Mouse (Mus musculus): ENCODE data around the gene Ism1. TPM values are rescaled to one million over a fixed set of nuclear protein-coding genes. Genes with fewer than 3 reads are reported as not detected.

The Ism1 gene
- total and polyA plus RNA-seq, 3 experiments: not detected

GRCm38 (mm10) chr2:139728060-139728459 lies 50.1 kb downstream of the Ism1 start:
- dilution Hi-C loops (cut with MboI; ENCODE audit: extremely low pct_ligation_motif_present, extremely low pct_unique_long_range_greater_than_20kb, low sequenced_read_pairs): no loop called here

GRCm38 (mm10) chr2:139729377-139729776 lies 51.4 kb downstream of the Ism1 start:
- Histone ChIP-seq H3K27ac (ENCODE audit: insufficient read depth, low read depth) (no peak overlapping the region), H3K4me2 (ENCODE audit: insufficient read depth, low read depth, poor library complexity, severe bottlenecking) (peak overlapping the region; percentile 25), H3K79me2 (replicated peaks; ENCODE audit: control insufficient read depth, extremely low read depth, insufficient read depth, poor library complexity, severe bottlenecking) (no peaks in the 10 kb centered on the region), H3K36me3 (replicated peaks in 1 of 2; ENCODE audit: control insufficient read depth in 1 of 2, insufficient read depth in 1 of 2, low read length in 1 of 2) (no peaks in the 10 kb centered on the region), H3K4me3 (replicated peaks in 1 of 3; ENCODE audit: low read depth in 2 of 3, low read length in 2 of 3, poor library complexity in 1 of 3) (no peak overlapping the region), H3K9ac (ENCODE audit: insufficient read depth, low read depth) (no peak overlapping the region), H3K9me3 (replicated peaks; ENCODE audit: low read length) (peaks cover 2% of the 10 kb centered on the region), H3K27me3 (replicated peaks) (no peaks in the 10 kb centered on the region), H3K4me1 (ENCODE audit: control insufficient read depth in 1 of 2, insufficient read depth in 2 of 2) (peaks cover 0 to 6% of the 10 kb centered on the region in 2 experiments; a peak in 2 of 4 replicates)
- DNase-seq (ENCODE audit: extremely low read depth): no peak
- in situ Hi-C loops (cut with MboI; ENCODE audit: low pct_ligation_motif_present, low pct_unique_long_range_greater_than_20kb, low sequenced_read_pairs) (loop anchor here (10.0 kb wide), 1 partner anchor 135 kb away; no protein-coding TSS in a partner anchor), dilution Hi-C loops (cut with MboI; ENCODE audit: extremely low pct_ligation_motif_present, extremely low pct_unique_long_range_greater_than_20kb, low sequenced_read_pairs) (no loop called here)
- TF ChIP-seq MXI1 (IDR thresholded peaks at IDR 0.05; ENCODE audit: low read depth, low read length): no peak
- TF ChIP-seq MAFK (IDR thresholded peaks at IDR 0.05; ENCODE audit: insufficient replicate concordance, low read length): no peak
- no peak for TF ChIP-seq EP300 (IDR thresholded peaks at IDR 0.05; ENCODE audit: low read length)
- TF ChIP-seq RAD21 (IDR thresholded peaks at IDR 0.05; ENCODE audit: low read depth, low read length): no peak
- no peak for TF ChIP-seq ELF1 (IDR thresholded peaks at IDR 0.05; ENCODE audit: low read depth, low read length)
- TF ChIP-seq NELFE (IDR thresholded peaks at IDR 0.05; ENCODE audit: low read depth, low read length): no peak
- TF ChIP-seq SIN3A (IDR thresholded peaks at IDR 0.05; ENCODE audit: low read length): no peak
- no peak for TF ChIP-seq JUN (IDR thresholded peaks at IDR 0.05; ENCODE audit: insufficient read depth, low read depth, low read length)
- TF ChIP-seq UBTF (IDR thresholded peaks at IDR 0.05; ENCODE audit: low read depth, low read length): no peak
- TF ChIP-seq POLR2AphosphoS2 (IDR thresholded peaks at IDR 0.05; ENCODE audit: low read depth, low read length): no peak
- no peak for TF ChIP-seq ZKSCAN1 (IDR thresholded peaks at IDR 0.05; ENCODE audit: borderline replicate concordance, low read depth, low read length)
- no peak for TF ChIP-seq RCOR1 (conservative IDR thresholded peaks at IDR 0.05; ENCODE audit: low read depth, low read length)
- TF ChIP-seq SMC3 (IDR thresholded peaks at IDR 0.05; ENCODE audit: low read depth, low read length): no peak
- no peak for TF ChIP-seq ETS1 (conservative IDR thresholded peaks at IDR 0.05; ENCODE audit: low read depth, low read length)
- TF ChIP-seq KAT2A (IDR thresholded peaks at IDR 0.05; ENCODE audit: insufficient replicate concordance, low read length): no peak
- no peak for TF ChIP-seq TBP (conservative IDR thresholded peaks at IDR 0.05; ENCODE audit: low read depth, low read length)

More at GRCm38 (mm10) chr2:139728060-139728459, 50.1 kb downstream of the Ism1 start:
- Histone ChIP-seq H3K4me2 (ENCODE audit: insufficient read depth, low read depth, poor library complexity, severe bottlenecking) (no peak overlapping the region), H3K9me3 (replicated peaks; ENCODE audit: low read length) (peaks cover 2% of the 10 kb centered on the region), H3K79me2 (replicated peaks; ENCODE audit: control insufficient read depth, extremely low read depth, insufficient read depth, poor library complexity, severe bottlenecking) (no peaks in the 10 kb centered on the region), H3K4me1 (ENCODE audit: control insufficient read depth in 1 of 2, insufficient read depth in 2 of 2) (no peaks in the 10 kb centered on the region; a peak in 1 of 4 replicates), H3K4me3 (replicated peaks in 1 of 3; ENCODE audit: low read depth in 2 of 3, low read length in 2 of 3, poor library complexity in 1 of 3) (no peak overlapping the region), H3K27me3 (replicated peaks) (no peaks in the 10 kb centered on the region), H3K27ac (ENCODE audit: insufficient read depth, low read depth) (no peak overlapping the region), H3K9ac (ENCODE audit: insufficient read depth, low read depth) (no peak overlapping the region), H3K36me3 (replicated peaks in 1 of 2; ENCODE audit: control insufficient read depth in 1 of 2, insufficient read depth in 1 of 2, low read length in 1 of 2) (no peaks in the 10 kb centered on the region)
- TF ChIP-seq GABPA (IDR thresholded peaks at IDR 0.05; ENCODE audit: insufficient replicate concordance, low read depth, low read length) (no peak), MEF2A (IDR thresholded peaks at IDR 0.05; ENCODE audit: borderline replicate concordance, low read depth, low read length) (no peak), TBP (conservative IDR thresholded peaks at IDR 0.05; ENCODE audit: low read depth, low read length) (no peak), ETS1 (conservative IDR thresholded peaks at IDR 0.05; ENCODE audit: low read depth, low read length) (no peak), POLR2A (IDR thresholded peaks at IDR 0.05; ENCODE audit: low read depth, low read length) (no peak), ZKSCAN1 (IDR thresholded peaks at IDR 0.05; ENCODE audit: borderline replicate concordance, low read depth, low read length) (no peak), KAT2A (IDR thresholded peaks at IDR 0.05; ENCODE audit: insufficient replicate concordance, low read length) (no peak), EP300 (IDR thresholded peaks at IDR 0.05; ENCODE audit: low read length) (no peak), POLR2AphosphoS2 (IDR thresholded peaks at IDR 0.05; ENCODE audit: low read depth, low read length) (no peak), NELFE (IDR thresholded peaks at IDR 0.05; ENCODE audit: low read depth, low read length) (no peak), JUND (conservative IDR thresholded peaks at IDR 0.05; ENCODE audit: low read depth, low read length) (no peak), ZC3H11A (IDR thresholded peaks at IDR 0.05; ENCODE audit: low read depth, low read length) (no peak), ELF1 (IDR thresholded peaks at IDR 0.05; ENCODE audit: low read depth, low read length) (no peak)
- DNase-seq (ENCODE audit: extremely low read depth): no peak
- in situ Hi-C loops (cut with MboI; ENCODE audit: low pct_ligation_motif_present, low pct_unique_long_range_greater_than_20kb, low sequenced_read_pairs): loop anchor here (10.0 kb wide), 1 partner anchor 133 kb away; no protein-coding TSS in a partner anchor

All from CH12.LX (cell line).